Comparison of ENCODE assay signal across 8 mouse cellular contexts in genomic region chr2:160366980-160367338, GRCm38 (mm10). TPM values are rescaled to one million over a fixed set of nuclear protein-coding genes. Genes with fewer than 3 reads are reported as not detected.
A peak's percentile ranks its signal among the peaks of the same experiment; 100 is the strongest.
DNase-seq lines count a peak whose midpoint lies in the region; ATAC-seq lines count a peak whose summit lies in the region.

Gene Mafb (minus strand): TSS chr2:160367065.

- H3K27ac ChIP-seq in hindbrain, embryonic 15.5 days (replicated peaks), result peak within 1 kb of the TSS; percentile 82

- peak; percentile 90 for ATAC-seq in hindbrain, embryonic 15.5 days (ENCODE audit: low FRiP score, low read depth)

- 0% methylated on average over 33 of the region's 37 CpGs for WGBS in hindbrain, embryonic 15.5 days

- peaks cover 57% of the 10 kb centered on the region for H3K27me3 ChIP-seq in hindbrain, embryonic 15.5 days

- H3K4me3 ChIP-seq in hindbrain, embryonic 15.5 days, result peak within 1 kb of the TSS; percentile 54

- no peaks in the 10 kb centered on the region for H3K9me3 ChIP-seq in hindbrain, embryonic 15.5 days

- peak within 1 kb of the TSS; percentile 98 for H3K4me2 ChIP-seq in hindbrain, embryonic 15.5 days

- peak; percentile 37 for DNase-seq in T-cell, adult 2 months (ENCODE audit: low spot score)
- peak; percentile 59 to 72 for DNase-seq in cerebellum, postnatal 25 days
- peak; percentile 94 for DNase-seq in gastrocnemius, adult 18-20 months (ENCODE audit: low spot score)
- peak; percentile 79 for DNase-seq in left cerebral cortex, adult 11 months (ENCODE audit: low spot score)
- peak; percentile 91 for DNase-seq in lung, postnatal 25 days (ENCODE audit: low spot score)
- DNase-seq in retina, adult 2 months (ENCODE audit: low read depth, low spot score), result peak; percentile 89
- peak; percentile 91 to 96 for DNase-seq in thymus, postnatal 36 days

- peaks cover 49% of the 10 kb centered on the region for H3K4me1 ChIP-seq in hindbrain, embryonic 15.5 days (replicated peaks)

- peak within 1 kb of the TSS; percentile 59 for H3K9ac ChIP-seq in hindbrain, embryonic 15.5 days

- no peaks in the 10 kb centered on the region for H3K36me3 ChIP-seq in hindbrain, embryonic 15.5 days

RNA-seq across cellular contexts. Expression of gene Mafb, which starts in this region (rescaled TPM):
- total RNA-seq in gastrocnemius, adult 18-20 months (2021), result 10 to 100 TPM; 11.4 to 71.8 TPM
- polyA plus RNA-seq in hindbrain, embryonic 15.5 days (2015; fragmentation: Nextera tagmentation; extraction: Ambion mirVana), result 21.9 and 30.8 TPM in 2 replicates

Comparison
In these comparisons a context has a peak if more than half of its experiments do, and no peak if none do; other contexts are left out.
1. Peak in every context shown above with its lines: DNase-seq, ATAC-seq, H3K4me3 ChIP-seq and H3K27ac ChIP-seq.
2. DNase-seq: peak in every context shown above with its lines; median percentile 94 in gastrocnemius, adult 18-20 months; 94 in thymus, postnatal 36 days; 91 in lung, postnatal 25 days; 89 in retina, adult 2 months; 79 in left cerebral cortex, adult 11 months; 66 in cerebellum, postnatal 25 days; 37 in T-cell, adult 2 months.